Mouse (Mus musculus): ENCODE results near the gene Cd247.

The Cd247 gene

GRCm38 (mm10) chr1:165822031-165822430 is 33.5 kb downstream of the Cd247 start:
- no peak for DNase-seq (ENCODE audit: low read depth, low spot score)
- Histone ChIP-seq H3K27me3 (ENCODE audit: control insufficient read depth, insufficient read depth, low read length, poor library complexity, severe bottlenecking) (no peaks in the 10 kb centered on the region), H3K36me3 (ENCODE audit: control insufficient read depth, insufficient read depth, low read length, poor library complexity, severe bottlenecking) (no peaks in the 10 kb centered on the region)

DNA sequence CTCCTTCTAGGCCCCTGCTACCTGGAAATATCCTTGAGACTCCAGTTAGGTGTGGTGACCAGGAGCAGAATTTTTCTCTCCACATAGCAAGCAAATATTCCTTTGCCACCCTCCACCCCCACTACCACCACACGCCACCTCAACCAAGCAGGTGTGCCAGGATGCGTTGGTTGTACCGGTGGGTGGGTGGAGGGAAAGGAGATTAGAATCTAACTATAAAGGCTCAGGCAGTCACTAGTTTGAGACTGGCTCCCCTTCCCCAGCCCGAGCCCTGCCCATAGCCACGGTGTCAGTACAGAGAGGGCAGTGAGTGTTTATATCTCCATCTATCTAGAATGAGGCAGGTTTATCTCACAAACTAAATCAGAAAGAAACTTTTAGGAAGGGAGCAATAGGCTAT is 39.7 kb downstream of the Cd247 start:
- no peaks in the 10 kb centered on the region for H3K27me3 ChIP-seq (ENCODE audit: control insufficient read depth, insufficient read depth, low read length, poor library complexity, severe bottlenecking)
- no peak for DNase-seq (ENCODE audit: low read depth, low spot score)

GRCm38 (mm10) chr1:165828615-165829014 is 40.1 kb downstream of the Cd247 start:
- H3K27me3 ChIP-seq (ENCODE audit: control insufficient read depth, insufficient read depth, low read length, poor library complexity, severe bottlenecking) = no peaks in the 10 kb centered on the region
- DNase-seq (ENCODE audit: low read depth, low spot score) = no peak

More for the DNA sequence above, 39.7 kb downstream of the Cd247 start:
- H3K36me3 ChIP-seq (ENCODE audit: control insufficient read depth, insufficient read depth, low read length, poor library complexity, severe bottlenecking) = no peaks in the 10 kb centered on the region

GRCm38 (mm10) chr1:165829890-165830289 is 41.4 kb downstream of the Cd247 start:
- Histone ChIP-seq H3K36me3 (ENCODE audit: control insufficient read depth, insufficient read depth, low read length, poor library complexity, severe bottlenecking) (no peaks in the 10 kb centered on the region), H3K27me3 (ENCODE audit: control insufficient read depth, insufficient read depth, low read length, poor library complexity, severe bottlenecking) (no peaks in the 10 kb centered on the region)
- no peak for DNase-seq (ENCODE audit: low read depth, low spot score)

More at GRCm38 (mm10) chr1:165828615-165829014, 40.1 kb downstream of the Cd247 start:
- H3K36me3 ChIP-seq (ENCODE audit: control insufficient read depth, insufficient read depth, low read length, poor library complexity, severe bottlenecking) = no peaks in the 10 kb centered on the region

- DNase-seq (ENCODE audit: low read depth, low spot score) = no peak
- no peaks in the 10 kb centered on the region for H3K27me3 ChIP-seq (ENCODE audit: control insufficient read depth, insufficient read depth, low read length, poor library complexity, severe bottlenecking)
- no peaks in the 10 kb centered on the region for H3K36me3 ChIP-seq (ENCODE audit: control insufficient read depth, insufficient read depth, low read length, poor library complexity, severe bottlenecking)
Measured at GRCm38 (mm10) chr1:165833244-165833643, 44.8 kb downstream of the Cd247 start.

DNA sequence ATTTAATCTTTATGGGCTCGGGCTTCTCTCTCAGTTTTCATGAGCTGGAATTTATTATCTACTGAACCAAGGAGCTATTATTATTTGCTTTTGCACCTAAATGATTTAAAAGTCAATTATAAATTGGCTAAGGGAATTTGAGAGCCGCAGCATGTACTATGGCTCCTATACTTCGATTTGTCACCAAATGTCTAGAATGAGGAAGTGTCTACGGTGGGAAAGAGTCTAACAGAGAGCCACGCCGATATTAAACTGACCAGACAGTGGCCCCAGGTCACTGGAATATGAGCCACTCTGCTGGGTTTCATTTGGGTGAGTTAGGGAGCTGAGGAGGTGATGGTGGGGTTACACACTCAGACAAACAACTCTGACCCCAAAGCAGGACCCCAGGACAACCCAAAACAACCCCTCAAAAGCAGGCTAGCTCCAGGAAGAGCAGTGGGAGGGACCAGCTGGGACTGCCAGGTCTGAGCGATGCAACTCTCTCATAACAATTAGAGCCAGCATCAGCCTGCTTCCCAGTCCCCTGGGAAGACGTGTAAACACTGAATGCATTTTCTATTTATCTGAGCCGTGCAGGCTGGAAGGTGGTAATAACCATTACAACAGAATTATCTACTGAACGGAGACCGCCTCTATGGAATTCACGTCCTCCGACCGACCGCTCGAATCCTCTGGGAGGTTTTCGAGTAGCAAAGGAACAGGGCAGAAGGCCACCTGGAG is 45.6 kb downstream of the Cd247 start:
- Histone ChIP-seq H3K36me3 (ENCODE audit: control insufficient read depth, insufficient read depth, low read length, poor library complexity, severe bottlenecking) (no peaks in the 10 kb centered on the region), H3K27me3 (ENCODE audit: control insufficient read depth, insufficient read depth, low read length, poor library complexity, severe bottlenecking) (no peaks in the 10 kb centered on the region)
- no peak for DNase-seq (ENCODE audit: low read depth, low spot score)

- Histone ChIP-seq H3K27me3 (ENCODE audit: control insufficient read depth, insufficient read depth, low read length, poor library complexity, severe bottlenecking) (no peaks in the 10 kb centered on the region), H3K36me3 (ENCODE audit: control insufficient read depth, insufficient read depth, low read length, poor library complexity, severe bottlenecking) (no peaks in the 10 kb centered on the region)
- no peak for DNase-seq (ENCODE audit: low read depth, low spot score)
Measured at GRCm38 (mm10) chr1:165834633-165834975, 46.1 kb downstream of the Cd247 start.

GRCm38 (mm10) chr1:165836461-165836860 is 48.0 kb downstream of the Cd247 start:
- no peak for DNase-seq (ENCODE audit: low read depth, low spot score)
- Histone ChIP-seq H3K36me3 (ENCODE audit: control insufficient read depth, insufficient read depth, low read length, poor library complexity, severe bottlenecking) (no peaks in the 10 kb centered on the region), H3K27me3 (ENCODE audit: control insufficient read depth, insufficient read depth, low read length, poor library complexity, severe bottlenecking) (no peaks in the 10 kb centered on the region)

GRCm38 (mm10) chr1:165837546-165837945 is 49.1 kb downstream of the Cd247 start:
- Histone ChIP-seq H3K36me3 (ENCODE audit: control insufficient read depth, insufficient read depth, low read length, poor library complexity, severe bottlenecking) (no peaks in the 10 kb centered on the region), H3K27me3 (ENCODE audit: control insufficient read depth, insufficient read depth, low read length, poor library complexity, severe bottlenecking) (no peaks in the 10 kb centered on the region)
- no peak for DNase-seq (ENCODE audit: low read depth, low spot score)

GRCm38 (mm10) chr1:165839201-165839600 is 50.7 kb downstream of the Cd247 start:
- no peaks in the 10 kb centered on the region for H3K36me3 ChIP-seq (ENCODE audit: control insufficient read depth, insufficient read depth, low read length, poor library complexity, severe bottlenecking)
- no peak for DNase-seq (ENCODE audit: low read depth, low spot score)
- no peaks in the 10 kb centered on the region for H3K27me3 ChIP-seq (ENCODE audit: control insufficient read depth, insufficient read depth, low read length, poor library complexity, severe bottlenecking)

DNA sequence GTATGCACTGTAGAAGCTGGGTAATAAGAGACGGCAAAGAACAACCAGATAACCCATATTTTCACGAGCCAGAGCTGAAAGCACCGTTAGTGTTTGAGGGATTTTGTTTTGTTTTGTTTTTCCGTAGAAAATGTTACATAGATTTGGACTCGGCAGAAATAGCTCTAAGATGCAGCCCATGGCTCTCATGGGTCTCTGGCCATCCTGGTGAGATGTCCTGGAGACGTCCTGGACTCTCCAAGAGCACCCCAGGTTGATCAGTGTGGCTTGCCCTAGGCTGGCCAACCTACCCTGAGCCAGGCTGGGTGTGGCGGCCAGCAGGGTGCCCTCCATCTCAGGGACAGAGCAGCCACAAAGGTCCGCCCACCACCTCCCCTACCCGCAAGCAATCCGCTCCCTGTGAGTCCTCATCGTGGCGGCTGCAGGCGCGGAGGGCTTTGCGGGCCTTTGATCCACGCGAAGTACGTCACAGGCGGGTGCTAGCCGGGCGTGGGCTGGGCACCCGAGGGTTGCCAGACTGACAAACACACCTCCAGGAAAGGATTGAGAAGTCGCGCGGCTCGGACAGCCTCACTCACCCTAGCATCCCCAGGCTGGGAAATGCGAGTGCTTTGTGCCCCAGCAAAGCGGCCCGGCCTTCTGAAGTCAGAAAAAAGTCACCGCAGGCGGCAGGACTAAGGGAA is 52.2 kb downstream of the Cd247 start:
- Histone ChIP-seq H3K36me3 (ENCODE audit: control insufficient read depth, insufficient read depth, low read length, poor library complexity, severe bottlenecking) (no peaks in the 10 kb centered on the region), H3K27me3 (ENCODE audit: control insufficient read depth, insufficient read depth, low read length, poor library complexity, severe bottlenecking) (no peaks in the 10 kb centered on the region)
- DNase-seq (ENCODE audit: low read depth, low spot score) = no peak

- DNase-seq (ENCODE audit: low read depth, low spot score) = no peak
- H3K36me3 ChIP-seq (ENCODE audit: control insufficient read depth, insufficient read depth, low read length, poor library complexity, severe bottlenecking) = no peaks in the 10 kb centered on the region
- H3K27me3 ChIP-seq (ENCODE audit: control insufficient read depth, insufficient read depth, low read length, poor library complexity, severe bottlenecking) = no peaks in the 10 kb centered on the region
Measured at GRCm38 (mm10) chr1:165842170-165842569, 53.7 kb downstream of the Cd247 start.

DNA sequence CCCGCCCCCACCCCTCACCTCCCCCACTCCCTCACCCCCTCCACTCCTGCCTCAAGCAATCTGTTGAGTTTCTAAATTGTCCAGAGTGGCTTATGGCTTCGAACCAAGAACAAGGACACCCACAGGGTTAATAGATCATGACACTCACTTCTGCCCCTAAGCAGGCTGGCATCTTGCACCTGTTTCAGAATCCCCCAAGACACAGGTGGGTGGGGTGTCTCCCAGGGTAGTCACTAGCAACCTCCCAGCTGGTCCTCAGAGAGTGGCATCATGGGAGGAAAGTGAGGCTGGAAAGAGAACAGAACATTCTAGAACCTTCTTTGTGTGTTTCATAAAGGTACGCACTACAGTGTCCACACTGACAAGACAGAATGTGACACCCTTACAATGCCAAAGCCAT is 55.1 kb downstream of the Cd247 start:
- Histone ChIP-seq H3K27me3 (ENCODE audit: control insufficient read depth, insufficient read depth, low read length, poor library complexity, severe bottlenecking) (no peaks in the 10 kb centered on the region), H3K36me3 (ENCODE audit: control insufficient read depth, insufficient read depth, low read length, poor library complexity, severe bottlenecking) (no peaks in the 10 kb centered on the region)
- peak; percentile 47 for DNase-seq (ENCODE audit: low read depth, low spot score)

- peak; percentile 69 for DNase-seq (ENCODE audit: low read depth, low spot score)
- Histone ChIP-seq H3K27me3 (ENCODE audit: control insufficient read depth, insufficient read depth, low read length, poor library complexity, severe bottlenecking) (no peaks in the 10 kb centered on the region), H3K36me3 (ENCODE audit: control insufficient read depth, insufficient read depth, low read length, poor library complexity, severe bottlenecking) (no peaks in the 10 kb centered on the region)
Measured at GRCm38 (mm10) chr1:165844466-165844951, 56.0 kb downstream of the Cd247 start.

DNA sequence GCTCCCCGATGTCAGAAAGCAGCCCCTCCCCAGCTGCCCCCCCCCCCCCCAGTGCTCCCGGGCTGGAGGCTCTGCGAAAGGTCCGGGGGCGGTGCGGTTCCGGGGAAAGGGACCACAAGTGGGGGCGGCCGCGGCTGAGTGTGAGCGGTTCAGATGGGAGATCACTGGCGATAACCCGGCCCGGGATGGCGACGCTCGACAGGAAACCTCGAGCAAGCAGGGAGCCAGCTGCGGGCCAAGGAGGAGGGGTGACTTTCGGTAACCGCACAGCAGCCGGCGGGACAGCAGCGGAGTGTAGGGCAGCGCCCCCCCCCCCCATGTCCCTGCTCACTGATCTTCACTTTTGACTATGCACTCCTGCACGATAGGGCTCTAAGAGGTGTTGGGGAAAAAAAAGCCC is 56.5 kb downstream of the Cd247 start:
- DNase-seq (ENCODE audit: low read depth, low spot score) = peak; percentile 54
- Histone ChIP-seq H3K27me3 (ENCODE audit: control insufficient read depth, insufficient read depth, low read length, poor library complexity, severe bottlenecking) (no peaks in the 10 kb centered on the region), H3K36me3 (ENCODE audit: control insufficient read depth, insufficient read depth, low read length, poor library complexity, severe bottlenecking) (no peaks in the 10 kb centered on the region)

Data from splenic B cell, adult 2 months (primary cell).